Mouse (Mus musculus) mature B cell (primary cell): Measurements from ENCODE around the gene Tbx19.

Experiments used
- in situ Hi-C: fragments of 300-500 bp; cut with MboI; formaldehyde crosslinking; loops from 2 replicates; pipeline ENCODE4 v1.14.3; 2019

The Tbx19 gene

GRCm38 (mm10) chr1:165114460-165115175 lies 46.0 kb downstream of the Tbx19 start:
- in situ Hi-C loops, result no loop called here

- in situ Hi-C loops, result no loop called here
Observed at GRCm38 (mm10) chr1:165113700-165114099, 46.9 kb downstream of the Tbx19 start.

- in situ Hi-C loops, result no loop called here
Observed at GRCm38 (mm10) chr1:165110659-165111058, 49.9 kb downstream of the Tbx19 start.

- in situ Hi-C loops, result no loop called here
Observed at GRCm38 (mm10) chr1:165109135-165109534, 51.4 kb downstream of the Tbx19 start.

- in situ Hi-C loops, result no loop called here
Observed at GRCm38 (mm10) chr1:165108477-165108876, 52.1 kb downstream of the Tbx19 start.

GRCm38 (mm10) chr1:165106011-165106385 lies 54.6 kb downstream of the Tbx19 start:
- in situ Hi-C loops, result no loop called here

- in situ Hi-C loops, result no loop called here
Observed at GRCm38 (mm10) chr1:165105270-165106010, 55.1 kb downstream of the Tbx19 start.

- in situ Hi-C loops, result no loop called here
Observed at GRCm38 (mm10) chr1:165104707-165105259, 55.8 kb downstream of the Tbx19 start.

- in situ Hi-C loops, result no loop called here
Observed at GRCm38 (mm10) chr1:165099569-165099968, 61.0 kb downstream of the Tbx19 start.

GRCm38 (mm10) chr1:165094871-165095270 lies 65.7 kb downstream of the Tbx19 start:
- in situ Hi-C loops, result no loop called here

GRCm38 (mm10) chr1:165091721-165092120 lies 68.9 kb downstream of the Tbx19 start:
- in situ Hi-C loops, result no loop called here

- in situ Hi-C loops, result no loop called here
Observed at GRCm38 (mm10) chr1:165089556-165089955, 71.0 kb downstream of the Tbx19 start.
